Mouse (Mus musculus) megakaryocyte, embryonic 14.5 days (primary cell): ENCODE results near the gene Cbr3.

ENCODE experiments used
- FLI1 ChIP-seq: IDR thresholded peaks from 2 replicates; pipeline ENCODE4 v1.6.1; 2012; ENCODE audit warnings: low read length, inconsistent platforms, mixed read lengths
- GATA1 ChIP-seq: IDR thresholded peaks from 3 replicates; pipeline ENCODE4 v1.6.1; 2012; ENCODE audit warnings: mixed read lengths, low read length, inconsistent platforms, borderline replicate concordance

- TF ChIP-seq FLI1, result no peak
- no peak for TF ChIP-seq GATA1
Observed at GRCm38 (mm10) chr16:93709217-93709616, 26.2 kb downstream of the Cbr3 start.
